Mouse (Mus musculus): ENCODE data around the gene Eef1akmt3.

DNA sequence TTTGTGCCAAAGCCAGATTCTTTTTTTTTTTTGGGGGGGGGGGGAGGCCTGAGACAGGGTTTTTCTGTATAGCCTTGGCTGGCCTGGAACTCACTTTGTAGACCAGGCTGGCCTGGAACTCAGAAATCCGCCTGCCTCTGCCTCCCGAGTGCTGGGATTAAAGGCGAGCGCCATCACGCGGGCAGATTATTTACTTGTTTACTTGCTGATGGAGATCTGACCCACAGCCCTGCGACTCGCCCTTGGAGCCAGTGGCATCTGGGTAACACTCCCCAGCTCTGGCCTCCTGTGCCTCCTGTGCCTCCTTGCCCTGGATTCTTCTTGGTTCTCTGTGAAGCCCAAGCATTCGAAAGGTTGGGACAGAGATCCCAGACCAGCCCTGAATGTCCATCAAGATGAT, 55.7 kb downstream of the Eef1akmt3 start:
- TF ChIP-seq CTCF (IDR thresholded peaks at IDR 0.05; ENCODE audit: insufficient read depth, low read depth, low read length) (no peak), POLR2A (IDR thresholded peaks at IDR 0.05; ENCODE audit: insufficient read depth, low read depth, low read length) (no peak)

Measured in olfactory bulb, adult 2 months (tissue).